Mouse (Mus musculus) limb, embryonic 14.5 days (tissue): Measurements from ENCODE around the gene A530016L24Rik. TPM values are rescaled to one million over a fixed set of nuclear protein-coding genes. Genes with fewer than 3 reads are reported as not detected.
A peak's percentile ranks its signal among the peaks of the same experiment; 100 is the strongest.

Experiments used
- ATAC-seq: fragments of 200-750 bp; cut with Nextera tagmentation; 2 replicates; pipeline ENCODE4 v1.8.0; 2017; ENCODE audit warnings: low read depth, moderate number of reproducible peaks, moderate TSS enrichment; ENCODE audit not compliant: low FRiP score
- DNase-seq: peaks from one replicate; pipeline ENCODE4 v3.0.0-alpha.2; 2015; ENCODE audit warnings: low spot score
- H3K27ac ChIP-seq: fragments of 300-500 bp; sonication (generic); replicated peaks from 2 replicates; pipeline ENCODE4 v1.5.1; 2014; ENCODE audit warnings: low read depth, mild to moderate bottlenecking, low read length, moderate library complexity, mixed read lengths
- H3K27me3 ChIP-seq: fragments of 300-500 bp; sonication (generic); 2 replicates; pipeline ENCODE4 v1.6.1; 2014; ENCODE audit warnings: low read length, mixed read lengths; ENCODE audit not compliant: control insufficient read depth, insufficient read depth
- H3K36me3 ChIP-seq: fragments of 300-500 bp; sonication (generic); 2 replicates; pipeline ENCODE4 v1.6.1; 2014; ENCODE audit warnings: mild to moderate bottlenecking, low read length, moderate library complexity, mixed read lengths; ENCODE audit not compliant: control insufficient read depth, insufficient read depth
- H3K4me1 ChIP-seq: fragments of 300-500 bp; sonication (generic); 2 replicates; pipeline ENCODE4 v1.6.1; 2014; ENCODE audit warnings: antibody characterized with exemption, low read length, mixed read lengths; ENCODE audit not compliant: control insufficient read depth, insufficient read depth
- H3K4me2 ChIP-seq: fragments of 300-500 bp; sonication (generic); replicated peaks from 2 replicates; pipeline ENCODE4 v1.6.1; 2014; ENCODE audit warnings: low read depth, mild to moderate bottlenecking, low read length, moderate library complexity; ENCODE audit not compliant: severe bottlenecking
- H3K4me3 ChIP-seq: fragments of 300-500 bp; sonication (generic); replicated peaks from 2 replicates; pipeline ENCODE4 v1.5.1; 2014; ENCODE audit warnings: low read length
- H3K9ac ChIP-seq: fragments of 300-500 bp; sonication (generic); 2 replicates; pipeline ENCODE4 v1.6.1; 2014; ENCODE audit warnings: mild to moderate bottlenecking, low read depth, low read length, moderate library complexity; ENCODE audit not compliant: severe bottlenecking
- H3K9me3 ChIP-seq: fragments of 300-500 bp; sonication (generic); 2 replicates; pipeline ENCODE4 v1.6.1; 2016; ENCODE audit warnings: low read length; ENCODE audit not compliant: control insufficient read depth
- POLR2A ChIP-seq: fragments of 200-500 bp; IDR thresholded peaks from 2 replicates; pipeline ENCODE4 v1.8.0; 2012; ENCODE audit warnings: inconsistent platforms, mild to moderate bottlenecking, moderate library complexity, borderline replicate concordance; ENCODE audit not compliant: insufficient read depth, insufficient read length; ENCODE audit errors: extremely low read depth
- WGBS: fragments of 180-500 bp; shearing (Covaris S2); extraction: QIAGEN DNeasy Blood & Tissue Kit; methylation state at CpG from one replicate; pipeline ENCODE4 v1.1.7; 2014; 5-methylcytosine and 5-hydroxymethylcytosine counted together
- polyA plus RNA-seq, 2 experiments: library from polyadenylated mRNA; depleted of rRNA in 1 of 2; stranded (reverse) in 1 of 2; unstranded in 1 of 2; fragments of >200 nt; fragmentation: Nextera tagmentation in 1 of 2; extraction: Ambion mirVana in 1 of 2; gene quantifications; 2 replicates each; pipeline versions ENCODE4 v1.2.1 to v1.2.3; 2012 to 2014

Gene A530016L24Rik
- polyA plus RNA-seq, 2 experiments: 0.47 to 0.87 TPM

- WGBS: 13% methylated on average over 9 of the region's 9 CpGs
- Histone ChIP-seq H3K4me1 (no peaks in the 10 kb centered on the region; the same call in 1 of the 2 replicates), H3K4me3 (no peak overlapping the region), H3K36me3 (no peaks in the 10 kb centered on the region), H3K27me3 (no peaks in the 10 kb centered on the region; the same call in 1 of the 2 replicates), H3K4me2 (no peak overlapping the region), H3K9ac (no peak overlapping the region), H3K27ac (no peak overlapping the region), H3K9me3 (no peaks in the 10 kb centered on the region)
- TF ChIP-seq POLR2A: no peak
- DNase-seq (peak; percentile 78), ATAC-seq (peak; percentile 74)
These were observed 15.5 kb upstream of the A530016L24Rik start for GRCm38 (mm10) chr12:112473777-112474176.

GRCm38 (mm10) chr12:112489535-112489934, 287 bp downstream of the A530016L24Rik start:
- Histone ChIP-seq H3K9ac (no peak overlapping the region), H3K4me3 (no peak overlapping the region), H3K9me3 (no peaks in the 10 kb centered on the region), H3K36me3 (no peaks in the 10 kb centered on the region), H3K4me1 (peaks cover 22% of the 10 kb centered on the region), H3K27me3 (no peaks in the 10 kb centered on the region), H3K27ac (peak overlapping the region; percentile 79; the same call in 1 of the 2 replicates), H3K4me2 (no peak overlapping the region)
- no peak for TF ChIP-seq POLR2A
- ATAC-seq (no peak), DNase-seq (no peak)
- WGBS: 90% methylated on average over 9 of the region's 9 CpGs

GRCm38 (mm10) chr12:112490444-112490939, 1.2 kb downstream of the A530016L24Rik start:
- WGBS: 0% methylated on average over 2 of the region's 3 CpGs
- peak overlapping the region; percentile 35 for H3K4me2 ChIP-seq
- no peaks in the 10 kb centered on the region for H3K36me3 ChIP-seq
- TF ChIP-seq POLR2A: no peak
- no peaks in the 10 kb centered on the region for H3K9me3 ChIP-seq
- DNase-seq: peak; percentile 82
- peaks cover 22% of the 10 kb centered on the region for H3K4me1 ChIP-seq
- no peak overlapping the region for H3K4me3 ChIP-seq
- H3K27ac ChIP-seq: peak overlapping the region; percentile 79
- no peak overlapping the region for H3K9ac ChIP-seq
- H3K27me3 ChIP-seq: no peaks in the 10 kb centered on the region
- ATAC-seq: peak; percentile 80

- Histone ChIP-seq H3K27ac (no peak overlapping the region), H3K36me3 (no peaks in the 10 kb centered on the region), H3K4me2 (no peak overlapping the region), H3K27me3 (no peaks in the 10 kb centered on the region), H3K9me3 (no peaks in the 10 kb centered on the region), H3K9ac (no peak overlapping the region), H3K4me1 (peaks cover 8% of the 10 kb centered on the region), H3K4me3 (no peak overlapping the region)
- 80% methylated on average over 5 of the region's 5 CpGs for WGBS
- TF ChIP-seq POLR2A: no peak
- ATAC-seq (no peak), DNase-seq (no peak)
These were observed 6.9 kb downstream of the A530016L24Rik start for GRCm38 (mm10) chr12:112496136-112496535.

- Histone ChIP-seq H3K27me3 (no peaks in the 10 kb centered on the region), H3K4me3 (no peak overlapping the region), H3K4me2 (no peak overlapping the region), H3K27ac (no peak overlapping the region), H3K4me1 (no peaks in the 10 kb centered on the region), H3K9me3 (no peaks in the 10 kb centered on the region), H3K9ac (no peak overlapping the region), H3K36me3 (no peaks in the 10 kb centered on the region)
- ATAC-seq (no peak), DNase-seq (no peak)
- no peak for TF ChIP-seq POLR2A
- WGBS: 78% methylated on average over 8 of the region's 8 CpGs
These were observed 8.5 kb downstream of the A530016L24Rik start for GRCm38 (mm10) chr12:112497731-112498130.
